Mouse (Mus musculus): ENCODE results near the gene Prkn. TPM values are rescaled to one million over a fixed set of nuclear protein-coding genes. Genes with fewer than 3 reads are reported as not detected.

The Prkn gene
- polyA plus RNA-seq, 3 experiments from 2014 or later: 0.12 TPM; not detected in 2

DNA sequence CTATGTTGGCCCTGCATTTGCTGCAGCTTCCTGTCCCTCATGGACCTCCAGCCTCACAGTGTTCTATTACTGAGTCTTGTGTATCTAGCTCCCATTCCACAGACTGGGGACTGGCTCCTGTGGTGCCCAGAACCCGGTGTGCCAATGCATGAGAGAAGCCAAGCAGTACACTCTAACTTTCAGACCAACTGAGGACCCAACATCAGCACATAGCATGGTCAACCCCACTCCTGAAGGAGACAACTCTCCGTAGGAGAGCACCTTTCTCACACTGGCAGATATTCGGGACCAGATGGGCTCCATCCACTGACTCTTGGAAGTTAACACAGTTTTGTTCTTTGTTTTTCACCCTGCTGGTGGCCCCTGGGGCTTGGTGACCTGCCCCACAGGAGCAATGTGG lies 1026.0 kb downstream of the Prkn start:
- ATAC-seq: no peak

DNA sequence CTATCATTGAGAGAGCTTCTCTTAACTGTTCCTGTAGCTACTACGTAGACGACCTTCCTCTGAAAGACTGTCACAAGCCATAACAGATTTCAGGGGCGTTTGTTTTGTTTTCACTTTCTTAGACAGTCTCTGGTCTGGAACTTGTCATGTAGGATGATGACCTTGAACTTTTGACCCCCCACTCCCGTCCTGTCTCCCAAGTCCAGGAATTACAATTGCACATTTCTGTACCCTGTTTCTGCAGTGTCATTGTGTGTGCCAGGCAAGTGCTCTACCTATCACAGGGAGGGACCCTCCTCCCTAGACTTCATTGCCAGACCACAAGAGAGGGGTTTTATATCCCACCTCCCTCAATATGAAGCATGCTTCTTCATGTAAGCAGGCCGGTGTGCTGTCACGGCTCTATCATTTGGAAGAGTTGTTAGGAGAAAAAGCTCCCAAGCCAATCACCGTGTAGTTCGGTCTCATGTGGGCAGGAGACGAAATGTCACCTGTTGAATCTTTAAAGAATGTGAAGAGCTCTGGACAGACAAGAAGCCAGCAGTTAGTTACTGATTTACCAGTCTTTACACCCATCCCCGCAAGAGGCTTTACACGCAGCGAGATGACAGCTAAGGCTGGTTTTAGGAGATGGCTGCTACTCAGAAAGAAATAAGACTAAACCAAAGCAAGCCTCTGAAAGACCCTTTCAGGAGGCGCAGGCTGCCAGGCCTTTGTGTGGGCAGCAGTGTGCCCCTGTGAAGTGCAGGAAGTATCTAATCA lies 1027.3 kb downstream of the Prkn start:
- ATAC-seq: no peak

DNA sequence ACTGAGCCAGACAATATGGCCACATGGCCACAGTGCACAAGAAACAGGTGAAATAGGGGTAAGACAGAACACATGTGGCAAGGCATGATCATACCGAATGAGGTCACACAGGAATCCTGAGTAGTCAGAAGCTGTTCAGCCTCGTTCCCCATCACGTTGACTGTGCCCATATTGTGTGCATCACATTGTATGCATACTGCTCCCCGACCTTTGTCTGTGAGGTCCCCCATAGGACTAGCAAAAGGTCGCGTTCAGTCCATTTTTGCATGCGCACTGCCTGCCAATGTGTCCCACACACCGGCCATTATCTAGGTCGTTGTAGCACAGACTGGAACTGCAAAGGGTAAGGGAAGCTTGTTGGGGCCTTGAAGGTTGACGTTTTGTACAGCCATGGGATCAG lies 1030.4 kb downstream of the Prkn start:
- ATAC-seq: no peak

DNA sequence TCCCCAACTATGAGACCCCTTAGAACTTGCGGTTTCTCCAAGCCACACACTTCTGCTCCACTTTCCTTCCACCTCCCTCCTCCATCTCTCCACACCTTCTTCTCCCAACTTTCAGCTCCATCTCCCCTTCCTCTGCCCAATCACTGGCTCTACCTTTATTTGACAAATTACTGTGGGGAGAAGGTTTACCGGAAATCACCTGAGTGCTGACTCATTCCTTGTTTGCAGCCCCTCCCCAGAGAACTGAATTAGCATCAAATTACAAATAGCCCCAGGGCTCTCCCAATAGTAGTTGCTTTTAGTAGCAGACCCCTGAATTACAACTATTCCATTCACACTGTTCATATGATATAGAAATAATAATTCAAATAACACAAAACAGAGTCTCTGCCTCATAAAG lies 1036.1 kb downstream of the Prkn start:
- ATAC-seq: no peak

DNA sequence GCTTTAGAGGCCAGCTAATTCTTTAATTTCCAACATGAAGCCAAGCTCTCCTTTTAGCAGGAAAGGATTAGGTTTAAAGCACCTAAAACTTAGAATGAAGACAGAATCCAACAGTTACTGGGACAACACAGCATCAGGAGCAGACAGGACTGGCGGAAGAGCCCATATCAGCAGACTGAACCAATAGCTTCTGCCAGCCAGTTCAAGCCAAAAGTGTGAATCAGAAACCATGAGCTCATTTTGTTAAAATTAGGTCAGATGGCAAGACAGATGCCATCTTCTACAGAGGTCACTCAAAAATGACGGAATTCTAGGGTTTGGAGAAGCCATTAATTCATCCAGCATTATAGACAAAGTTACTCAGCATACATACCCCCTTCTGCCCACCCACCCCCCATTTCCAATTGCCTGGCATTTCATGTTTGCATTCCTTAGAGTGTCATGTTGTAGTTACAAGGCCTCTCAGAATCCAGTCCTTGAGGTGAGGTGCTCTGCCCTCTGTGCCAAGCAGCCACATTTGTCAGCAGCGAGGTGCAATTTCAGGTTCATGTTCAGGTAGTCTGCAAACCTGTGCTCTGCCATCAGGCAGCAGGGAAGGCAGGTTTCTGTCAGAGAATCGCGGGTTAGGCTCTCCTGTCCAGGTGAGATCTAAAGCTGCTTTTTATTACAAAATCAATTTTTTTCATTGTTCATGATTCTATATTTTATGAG lies 1041.1 kb downstream of the Prkn start:
- ATAC-seq: no peak

DNA sequence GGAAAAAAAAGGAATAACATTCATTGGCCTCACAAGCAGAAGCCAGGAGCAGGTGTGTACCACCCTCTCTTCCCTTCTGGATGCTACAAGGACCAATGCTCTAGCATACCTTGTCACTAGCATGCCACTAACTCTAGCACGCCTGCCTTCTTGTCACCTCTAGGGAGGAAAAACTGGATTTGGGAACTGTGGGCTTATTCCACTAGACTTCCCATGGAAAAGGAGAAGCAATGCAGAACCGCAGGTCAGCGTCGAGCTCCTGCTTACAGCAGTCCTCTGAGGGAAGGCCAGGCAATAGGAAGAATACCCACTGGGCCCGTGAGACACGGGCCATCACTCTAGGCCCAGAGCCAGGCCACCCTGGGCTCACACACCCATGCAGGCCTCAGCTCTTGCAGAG lies 1045.4 kb downstream of the Prkn start:
- no peak for ATAC-seq

DNA sequence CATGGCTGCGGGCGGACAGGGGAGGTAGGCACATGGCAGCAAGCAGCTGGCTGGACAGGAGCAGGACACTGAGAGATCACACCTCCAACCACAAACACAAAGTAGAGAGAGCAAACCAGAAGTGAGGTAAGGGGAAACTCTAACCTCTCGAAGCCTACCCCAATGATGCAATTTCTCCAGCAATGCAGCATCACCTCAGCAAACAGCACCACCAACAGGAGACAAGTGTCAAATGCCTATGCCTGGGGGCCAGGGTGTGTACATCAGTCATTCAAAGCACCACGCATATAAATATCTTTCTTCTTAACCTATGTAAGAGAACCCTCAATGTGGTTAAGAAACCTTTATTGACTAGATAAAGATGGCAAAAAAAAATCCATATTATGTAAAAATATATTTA lies 1046.8 kb downstream of the Prkn start:
- no peak for ATAC-seq

DNA sequence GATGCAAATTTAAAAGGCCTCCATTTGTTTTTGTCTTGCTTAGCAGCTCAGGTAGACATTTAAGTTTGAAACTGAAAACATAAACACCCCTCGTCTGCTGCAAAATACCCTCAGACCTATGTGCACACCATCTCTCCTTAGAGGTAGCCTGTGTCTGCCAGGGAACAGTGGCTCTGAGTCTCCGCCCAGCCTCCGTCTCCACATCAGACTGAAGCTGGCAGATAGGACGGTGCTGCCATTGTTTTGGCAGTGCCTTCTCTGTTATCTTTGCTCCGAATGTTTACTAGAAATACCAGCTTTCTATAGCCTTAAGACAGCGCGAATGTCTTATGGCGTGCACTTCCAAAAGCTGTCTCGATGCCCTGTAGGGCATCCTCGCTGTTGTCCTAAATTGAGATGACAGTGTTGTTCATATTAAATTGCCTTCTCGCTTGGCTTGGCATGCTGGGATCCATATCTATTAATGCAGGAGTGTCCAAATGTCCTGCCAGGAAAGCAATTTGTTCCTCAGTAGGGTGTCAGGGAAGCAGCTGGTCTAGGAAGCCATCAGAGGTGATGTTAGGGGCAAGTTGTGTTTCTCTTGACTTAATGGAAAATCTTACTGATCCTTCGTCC lies 1047.5 kb downstream of the Prkn start:
- ATAC-seq: no peak

DNA sequence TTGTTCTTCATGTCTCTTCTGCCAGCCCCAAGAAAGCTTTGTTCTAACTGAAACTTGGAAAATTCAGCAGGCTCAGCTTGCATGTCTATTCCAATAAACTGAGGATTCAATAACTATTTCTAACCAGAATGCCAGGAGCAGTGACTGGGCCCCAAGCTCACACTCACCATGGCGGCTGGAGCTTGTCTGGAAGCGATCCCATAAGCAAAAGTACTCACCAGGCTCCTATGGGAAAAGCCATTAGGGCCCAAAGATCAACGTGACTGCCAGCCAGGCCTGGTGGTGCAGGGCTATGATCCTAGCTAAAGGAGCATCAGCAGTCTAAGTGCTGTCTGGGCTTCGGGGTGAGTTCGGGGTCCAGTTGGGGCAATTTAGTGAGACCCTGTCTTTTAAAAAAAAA lies 1048.6 kb downstream of the Prkn start:
- no peak for ATAC-seq

DNA sequence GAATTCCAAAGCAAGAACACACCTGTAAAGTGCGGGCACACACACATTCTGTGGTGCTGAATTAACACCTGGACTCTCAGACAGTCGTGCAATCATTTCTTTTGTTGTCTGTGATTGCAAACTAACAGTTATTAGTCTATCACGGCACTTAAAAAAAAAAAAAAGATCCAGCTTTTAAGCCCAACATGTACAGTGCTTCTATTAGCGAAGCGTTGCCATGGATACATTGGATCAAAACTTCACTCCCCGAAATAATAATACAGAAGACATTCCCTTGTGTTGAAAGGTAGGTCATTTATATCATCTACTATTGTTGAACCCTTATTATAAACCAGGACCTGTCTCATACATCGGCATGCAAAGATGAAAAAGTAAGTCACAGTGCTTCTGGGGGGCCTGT lies 1060.1 kb downstream of the Prkn start:
- no peak for ATAC-seq

DNA sequence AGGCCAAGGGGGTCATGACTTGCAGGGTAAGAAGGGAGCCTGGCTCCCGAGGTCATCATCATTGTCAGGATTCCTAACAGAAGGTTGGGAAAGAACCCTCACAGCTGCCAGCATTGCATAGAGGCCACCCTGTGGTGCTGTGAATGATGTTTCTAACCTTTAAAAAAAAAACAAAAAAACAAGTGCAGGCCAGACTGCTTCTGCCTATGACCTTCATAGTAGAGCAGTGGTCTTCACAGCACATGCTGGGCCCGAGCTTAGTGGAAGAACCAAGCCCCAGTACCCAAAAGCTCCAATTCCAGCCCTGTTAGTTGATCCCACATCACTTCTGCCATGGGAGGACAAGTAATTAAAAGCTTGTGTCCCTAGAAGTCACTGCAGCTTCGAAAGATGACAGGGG lies 1061.5 kb downstream of the Prkn start:
- ATAC-seq: no peak

DNA sequence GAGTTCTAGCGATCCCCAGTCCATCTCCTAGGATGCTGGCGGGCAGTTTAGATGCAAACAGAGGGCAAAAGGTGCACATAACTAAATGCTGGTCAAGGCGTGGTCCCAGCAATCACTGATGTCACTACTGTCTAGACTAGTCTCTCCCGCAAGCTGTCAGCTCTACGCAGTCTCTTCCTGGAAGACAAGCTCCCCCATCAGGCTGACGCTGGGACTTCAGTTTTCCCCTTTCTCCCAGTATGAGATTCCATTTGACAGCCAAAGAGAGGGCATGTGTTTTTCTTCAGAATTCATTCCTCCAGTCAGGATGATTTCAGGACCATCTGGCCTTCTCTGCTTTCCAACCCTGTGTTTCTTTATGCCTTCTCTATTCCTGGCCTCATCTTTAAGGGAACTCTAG lies 1062.8 kb downstream of the Prkn start:
- ATAC-seq: no peak

DNA sequence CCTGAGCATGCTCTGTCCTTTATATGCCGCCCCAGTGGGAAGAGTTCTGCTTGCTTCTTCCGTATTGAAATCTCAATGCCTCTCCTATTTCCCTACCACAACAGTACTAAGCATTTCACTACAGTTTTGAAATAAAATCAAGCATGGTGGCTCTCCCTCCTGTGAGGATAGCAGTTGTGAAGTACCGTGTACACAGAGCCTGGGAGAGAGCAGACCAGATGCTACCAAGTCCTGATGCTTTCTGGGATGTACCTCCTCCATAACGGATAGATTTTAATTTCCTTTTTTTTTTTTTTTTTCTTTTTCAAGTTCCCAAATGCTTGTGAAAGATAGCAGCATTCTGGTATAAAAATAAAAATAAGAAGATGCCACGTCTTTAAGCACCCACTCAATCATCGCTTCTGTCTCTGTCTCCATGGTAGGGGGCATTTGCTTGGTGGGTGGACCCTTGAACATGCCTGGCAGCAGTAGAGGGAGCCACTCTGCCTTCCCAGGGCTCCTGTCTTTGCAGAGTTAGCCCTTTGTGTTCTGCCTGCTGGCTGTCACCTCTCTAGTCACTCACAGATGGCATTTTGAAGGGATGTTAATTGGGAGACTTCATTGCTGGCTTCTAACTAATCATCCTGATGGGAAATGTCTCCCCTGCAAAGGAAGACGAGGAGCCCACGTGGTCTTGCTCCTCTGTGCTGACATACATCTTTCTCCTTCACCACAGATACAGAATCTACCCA lies 1070.6 kb downstream of the Prkn start:
- no peak for ATAC-seq

DNA sequence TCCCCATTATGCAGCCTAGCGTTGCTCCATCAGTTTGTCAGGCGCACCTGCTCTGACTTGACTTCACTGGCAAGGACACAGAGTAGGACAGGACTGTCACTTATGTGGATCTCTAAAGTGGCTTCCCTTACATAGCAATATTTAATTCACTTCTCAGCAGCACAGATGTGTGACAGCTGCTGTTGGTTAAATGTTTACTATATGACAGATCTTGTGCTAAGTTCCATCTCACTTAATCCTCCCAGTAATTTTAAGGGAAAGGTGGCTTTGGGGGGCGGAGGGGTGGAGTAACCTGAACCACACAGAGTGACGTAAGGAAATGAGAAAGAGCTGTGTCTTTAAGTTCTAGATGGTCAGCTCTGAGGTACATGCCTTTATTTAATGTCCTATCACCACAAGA lies 1072.0 kb downstream of the Prkn start:
- ATAC-seq: no peak

DNA sequence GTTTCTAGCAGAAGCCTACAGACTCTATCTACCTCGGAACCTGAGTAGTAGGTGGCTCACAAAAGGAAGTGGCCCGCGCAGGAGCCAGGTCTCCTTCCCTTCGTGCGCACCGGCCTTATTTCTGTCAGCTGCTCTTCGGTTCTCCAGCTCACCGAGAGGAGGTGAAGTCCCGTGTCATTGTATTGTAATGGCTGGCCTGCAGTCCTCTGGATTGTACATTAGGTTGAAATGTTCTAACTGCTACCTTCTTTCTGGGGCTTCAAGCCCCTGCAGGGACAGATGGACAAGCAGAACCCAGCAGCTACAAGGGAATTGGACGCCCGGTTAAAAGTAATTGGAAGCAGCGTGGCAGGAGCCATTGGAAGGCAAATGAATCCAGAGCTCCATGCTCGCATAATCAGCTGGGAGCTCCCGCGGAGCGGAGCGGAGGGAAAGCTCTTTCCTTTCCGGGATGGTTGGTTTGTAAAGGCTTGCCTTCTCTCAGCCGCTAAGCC lies 1072.7 kb downstream of the Prkn start:
- no peak for ATAC-seq

DNA sequence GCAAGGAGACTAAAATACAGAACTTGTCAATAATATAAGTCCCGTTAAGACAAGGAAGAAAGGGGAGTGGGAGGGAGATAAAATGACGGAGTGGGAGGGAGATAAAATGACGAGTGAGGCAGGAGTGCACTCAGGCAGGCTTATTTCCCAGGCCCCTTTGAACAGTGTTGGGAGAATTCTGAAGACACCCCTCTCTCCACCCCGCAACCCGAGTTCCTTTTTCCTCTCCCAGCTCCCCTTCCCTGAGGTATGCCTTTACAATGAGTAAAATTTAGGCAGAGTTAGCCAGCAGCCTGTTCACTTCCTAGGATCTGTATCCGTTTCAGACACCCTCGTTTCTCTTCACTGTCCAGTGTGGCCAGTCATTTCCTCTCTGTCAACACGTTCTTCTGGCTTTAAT lies 1073.4 kb downstream of the Prkn start:
- no peak for ATAC-seq

DNA sequence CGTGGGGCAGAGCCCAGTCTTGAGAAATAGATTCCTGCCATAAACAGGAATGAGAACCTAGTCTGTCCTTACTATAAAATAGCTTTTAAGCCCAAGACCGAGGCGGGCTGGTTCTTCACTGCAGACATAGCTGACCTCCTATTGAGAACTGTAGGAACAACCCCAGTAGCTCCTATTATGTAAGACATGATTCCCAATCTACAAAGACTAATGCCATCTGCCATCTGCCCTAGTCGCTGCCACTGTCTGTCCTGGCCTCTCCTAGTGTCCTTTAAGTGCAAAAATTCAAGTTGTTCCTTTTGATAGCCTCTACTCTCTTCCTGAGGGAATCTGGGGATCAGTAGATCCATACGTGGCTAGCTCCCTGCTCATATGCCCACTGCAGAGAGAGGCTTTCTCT lies 1074.3 kb downstream of the Prkn start:
- no peak for ATAC-seq

DNA sequence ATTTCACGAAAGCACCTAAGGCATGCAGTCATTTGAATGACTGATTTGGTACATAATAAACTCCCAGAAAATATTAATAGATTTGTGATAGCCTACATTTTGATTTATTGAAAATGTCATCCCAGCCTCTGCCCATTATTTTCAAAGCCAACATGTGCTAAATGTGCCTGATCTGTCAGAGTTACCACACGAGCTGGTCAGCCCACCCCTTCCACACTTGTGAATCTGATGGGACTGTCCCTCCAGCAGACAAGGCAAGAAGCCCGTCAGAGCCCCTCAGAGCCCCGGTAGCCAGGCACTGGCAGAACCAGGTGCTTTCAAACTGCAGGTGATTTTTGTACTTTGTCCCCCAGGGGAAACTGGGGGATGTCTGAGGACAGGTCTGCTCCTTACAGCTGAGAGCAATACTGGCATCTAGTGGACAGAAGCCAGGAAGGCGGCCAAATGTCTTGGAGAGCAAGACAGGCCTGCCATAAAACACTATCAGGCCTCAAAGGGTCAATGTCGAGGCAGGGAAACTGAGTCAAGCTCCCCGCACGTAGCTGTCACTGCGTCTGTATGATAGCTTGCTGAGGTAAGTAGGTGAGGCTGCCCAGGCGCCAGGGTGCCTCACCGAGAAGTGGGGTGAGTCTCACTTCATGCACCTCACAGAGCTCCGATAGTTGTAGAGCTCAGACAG lies 1078.1 kb downstream of the Prkn start:
- no peak for ATAC-seq

DNA sequence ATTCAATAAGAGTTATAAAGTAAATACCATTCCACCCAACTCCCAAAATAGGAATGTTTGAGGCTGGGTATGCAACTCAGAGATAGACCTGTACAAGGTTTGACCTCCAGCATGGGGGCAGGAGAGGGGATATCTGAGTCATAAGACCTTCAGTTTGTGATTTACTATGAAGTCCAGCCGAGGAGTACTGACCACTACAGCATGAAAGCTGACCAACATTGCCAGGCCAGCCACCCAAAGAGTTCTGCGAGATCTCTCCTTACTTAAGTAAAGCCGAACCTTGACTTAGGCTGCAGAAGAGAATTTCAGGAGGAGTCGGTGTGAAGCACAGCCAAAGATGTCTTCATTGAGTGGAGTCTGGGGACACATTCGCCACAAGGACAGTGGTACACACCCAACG lies 1079.4 kb downstream of the Prkn start:
- no peak for ATAC-seq

DNA sequence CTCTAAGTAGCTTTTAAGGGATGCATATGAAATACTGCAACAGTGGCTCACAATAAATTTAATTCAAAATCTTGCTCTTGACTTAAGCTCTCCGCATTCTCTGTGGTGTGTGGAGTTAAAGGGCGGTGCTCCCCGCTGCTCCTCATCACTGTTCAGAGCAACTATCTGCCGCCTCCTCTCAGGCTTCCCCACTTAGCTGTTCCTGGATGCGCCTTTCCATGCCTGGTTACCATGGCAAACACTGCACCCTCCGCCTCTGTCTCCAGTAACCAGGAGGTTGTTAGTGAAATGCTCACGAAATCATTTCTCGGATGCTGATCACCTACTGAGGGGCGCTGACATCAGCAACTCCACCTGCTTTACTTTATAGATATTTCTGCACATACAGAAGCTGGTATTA lies 1080.8 kb downstream of the Prkn start:
- no peak for ATAC-seq

DNA sequence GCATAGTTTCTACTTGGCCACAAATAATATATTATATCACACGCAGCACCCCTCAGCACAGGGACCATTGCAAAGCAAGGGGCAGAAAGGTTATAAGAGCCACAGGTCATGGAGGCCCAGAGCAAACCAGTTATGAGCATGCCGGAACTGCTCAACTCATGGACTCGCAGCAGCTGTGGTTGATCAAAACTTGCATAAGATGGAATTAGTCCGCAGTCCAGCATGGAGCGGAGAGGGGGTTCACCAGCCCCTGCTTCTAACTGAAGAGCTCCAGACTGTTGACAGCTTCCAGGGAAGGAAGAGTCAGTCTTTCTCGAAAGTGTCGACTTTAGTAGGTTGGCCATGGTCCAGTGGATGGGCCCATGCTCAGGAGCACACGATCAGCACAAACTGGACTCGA lies 1083.8 kb downstream of the Prkn start:
- ATAC-seq: no peak

DNA sequence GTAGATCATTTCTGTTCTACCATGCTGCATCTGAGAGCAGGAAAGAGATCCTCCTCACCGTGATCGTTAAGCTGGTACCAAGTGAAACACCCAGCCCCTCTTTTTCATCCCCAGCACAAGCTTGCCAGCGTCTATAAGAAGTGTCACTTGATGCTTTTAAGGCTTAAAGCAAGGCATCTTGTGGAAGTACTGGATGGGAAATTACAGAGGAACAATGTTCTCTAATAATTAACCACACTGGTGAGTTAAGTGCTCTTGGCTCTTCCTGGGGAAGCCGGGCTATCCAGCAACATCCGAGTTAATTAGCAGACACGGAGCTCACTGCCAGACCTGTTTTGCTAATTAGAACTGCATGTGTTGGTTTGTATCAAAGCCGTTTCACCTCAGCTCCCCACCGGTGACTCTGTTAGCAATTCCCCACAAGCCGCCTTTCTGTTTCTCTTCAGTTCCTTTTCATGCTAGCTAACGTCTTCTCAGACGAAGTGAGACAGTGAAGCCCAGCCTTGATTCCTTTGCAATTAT lies 1086.7 kb downstream of the Prkn start:
- ATAC-seq: no peak

Data from inflammation-experienced regulatory T-cells, adult 6 months (primary cell).